Mouse (Mus musculus) embryonic fibroblast, embryonic 13.5 days (primary cell): ENCODE results near the gene Banp. TPM values are rescaled to one million over a fixed set of nuclear protein-coding genes. Genes with fewer than 3 reads are reported as not detected.

ENCODE experiments used
- H3K27ac ChIP-seq: 2 replicates; pipeline ENCODE4 v1.5.1; 2012; ENCODE audit warnings: low read length, control low read depth, inconsistent platforms; ENCODE audit not compliant: insufficient read depth
- H3K4me1 ChIP-seq: 2 replicates; pipeline ENCODE4 v1.6.1; 2011; ENCODE audit warnings: low read length; ENCODE audit not compliant: control insufficient read depth, insufficient read depth
- H3K4me3 ChIP-seq: 2 replicates; pipeline ENCODE4 v1.5.1; 2011; ENCODE audit warnings: mild to moderate bottlenecking, control low read depth, low read length; ENCODE audit not compliant: insufficient read depth
- CTCF ChIP-seq: IDR thresholded peaks from 2 replicates; pipeline ENCODE4 v1.5.1; 2011; ENCODE audit warnings: mild to moderate bottlenecking, control low read depth, low read length, moderate library complexity, borderline replicate concordance; ENCODE audit not compliant: insufficient read depth
- POLR2A ChIP-seq: IDR thresholded peaks from 2 replicates; pipeline ENCODE4 v1.6.1; 2011; ENCODE audit warnings: low read depth, mild to moderate bottlenecking, control low read depth, low read length, moderate library complexity
- polyA plus RNA-seq: library from polyadenylated mRNA; stranded (reverse); fragments of >200 nt; gene quantifications from 2 replicates; pipeline ENCODE4 v1.2.4, GENCODE M21; 2011; ENCODE audit warnings: low read depth; ENCODE audit not compliant: missing spikeins, insufficient read length

The Banp gene
- polyA plus RNA-seq, 1 experiment, result 38.9 TPM

- Histone ChIP-seq H3K27ac (no peak overlapping the region), H3K4me3 (no peak overlapping the region), H3K4me1 (0 out of 2 replicates have a peak, but pooled peaks cover 7% of the 10 kb centered on the region)
- TF ChIP-seq POLR2A, result no peak
- TF ChIP-seq CTCF, result no peak
These were observed 45.6 kb downstream of the Banp start for GRCm38 (mm10) chr8:121995112-121995511.

- Histone ChIP-seq H3K4me1 (peaks cover 4% of the 10 kb centered on the region; the same call in 1 of the 2 replicates), H3K27ac (no peak overlapping the region), H3K4me3 (no peak overlapping the region)
- no peak for TF ChIP-seq POLR2A
- no peak for TF ChIP-seq CTCF
These were observed 46.3 kb downstream of the Banp start for GRCm38 (mm10) chr8:121995895-121996294.

- H3K4me1 ChIP-seq, result peaks cover 4% of the 10 kb centered on the region; the same call in 1 of the 2 replicates
- no peak overlapping the region for H3K27ac ChIP-seq
- TF ChIP-seq POLR2A (no peak), CTCF (no peak)
- no peak overlapping the region for H3K4me3 ChIP-seq
These were observed 49.1 kb downstream of the Banp start for GRCm38 (mm10) chr8:121998631-121999030.

GRCm38 (mm10) chr8:121999211-121999610 lies 49.7 kb downstream of the Banp start:
- H3K4me3 ChIP-seq, result no peak overlapping the region
- TF ChIP-seq CTCF, result no peak
- TF ChIP-seq POLR2A, result no peak
- peaks cover 4% of the 10 kb centered on the region; the same call in 1 of the 2 replicates for H3K4me1 ChIP-seq
- no peak overlapping the region for H3K27ac ChIP-seq

DNA sequence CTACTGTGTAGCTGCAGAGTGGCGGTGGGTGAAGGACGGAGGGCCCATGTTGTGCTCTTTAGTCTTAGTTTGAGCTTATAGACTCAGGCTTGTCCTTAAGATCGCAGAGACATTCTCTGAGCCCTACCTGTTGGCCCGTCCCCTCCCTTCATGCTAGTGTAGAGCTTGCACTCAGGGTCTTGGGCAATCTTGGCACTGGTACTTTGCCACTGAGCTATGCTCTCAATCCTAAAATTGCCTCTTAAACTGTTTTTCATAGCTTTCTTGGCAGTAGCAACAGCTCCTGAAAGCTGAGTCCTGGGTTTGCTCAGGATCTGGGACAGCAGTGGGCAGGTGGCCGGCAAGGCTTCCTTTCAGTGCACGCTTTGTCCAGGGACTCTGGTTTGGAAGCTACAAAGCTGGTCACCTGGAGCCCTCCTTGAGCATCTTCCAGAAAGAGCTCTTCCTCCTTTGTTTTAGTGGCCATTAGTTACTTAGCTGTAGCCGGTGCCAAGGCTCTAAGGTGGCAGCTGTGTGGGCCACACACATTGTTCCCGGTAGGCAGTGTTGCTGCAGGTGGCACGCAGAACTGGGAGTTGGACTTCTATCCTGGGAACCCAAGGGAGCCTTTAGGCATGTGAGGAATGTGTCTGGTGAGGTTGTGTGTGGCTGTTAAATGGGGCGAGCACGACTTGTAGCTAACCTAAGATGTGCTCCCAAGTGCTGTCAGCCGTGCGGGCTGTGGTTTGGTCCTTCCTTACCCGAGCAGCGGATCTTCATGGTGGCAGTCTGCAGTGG lies 52.0 kb downstream of the Banp start:
- no peak overlapping the region for H3K27ac ChIP-seq
- H3K4me3 ChIP-seq, result no peak overlapping the region
- H3K4me1 ChIP-seq, result no peaks in the 10 kb centered on the region; the same call in 1 of the 2 replicates
- TF ChIP-seq POLR2A (no peak), CTCF (no peak)

GRCm38 (mm10) chr8:122003646-122004045 lies 54.1 kb downstream of the Banp start:
- Histone ChIP-seq H3K4me1 (no peaks in the 10 kb centered on the region; the same call in 1 of the 2 replicates), H3K27ac (no peak overlapping the region), H3K4me3 (no peak overlapping the region)
- TF ChIP-seq POLR2A (no peak), CTCF (no peak)

- Histone ChIP-seq H3K4me3 (no peak overlapping the region), H3K4me1 (no peaks in the 10 kb centered on the region; the same call in 1 of the 2 replicates), H3K27ac (no peak overlapping the region)
- TF ChIP-seq CTCF (no peak), POLR2A (no peak)
These were observed 54.6 kb downstream of the Banp start for GRCm38 (mm10) chr8:122004131-122004530.

GRCm38 (mm10) chr8:122005422-122006204 lies 56.1 kb downstream of the Banp start:
- no peak overlapping the region for H3K4me3 ChIP-seq
- H3K27ac ChIP-seq, result no peak overlapping the region
- peaks cover 3% of the 10 kb centered on the region; the same call in 1 of the 2 replicates for H3K4me1 ChIP-seq
- TF ChIP-seq POLR2A (no peak), CTCF (no peak)

DNA sequence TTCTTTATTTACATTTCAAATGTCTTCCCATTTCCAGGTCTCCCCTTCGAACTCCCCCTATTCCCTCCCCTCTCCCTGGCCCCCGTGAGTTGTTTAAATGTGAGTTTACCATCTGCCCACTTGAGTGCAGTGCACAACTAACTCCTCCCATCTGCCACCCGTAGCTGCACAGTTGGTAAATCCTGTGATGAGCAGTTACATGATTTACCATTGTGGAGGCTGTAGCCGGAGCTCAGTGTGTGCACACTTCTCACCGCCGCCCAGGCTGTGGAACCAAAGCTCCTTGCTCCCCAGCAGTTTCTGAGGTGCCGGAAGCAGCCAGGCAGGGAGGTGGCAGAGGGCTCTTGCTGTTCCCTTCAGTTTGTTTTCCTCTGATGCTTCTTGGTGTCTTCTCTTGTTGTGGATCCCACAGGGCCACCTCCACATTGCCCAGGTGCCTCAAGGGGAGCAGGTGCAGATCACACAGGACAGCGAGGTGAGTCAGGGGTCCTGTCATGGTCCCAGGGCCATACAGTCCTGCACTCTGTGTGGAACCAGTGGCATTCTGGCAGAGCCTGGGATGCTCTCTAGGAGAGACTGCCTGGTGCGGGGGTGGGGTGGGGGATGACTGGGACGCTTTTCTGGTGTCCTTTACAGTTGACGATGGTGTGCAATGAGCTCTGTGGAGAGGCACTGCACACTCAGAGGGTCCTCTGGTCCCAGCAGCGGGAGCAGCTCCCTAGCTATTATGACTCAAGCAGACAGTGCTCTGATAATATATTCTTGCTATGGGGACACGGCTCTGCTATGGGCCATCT lies 57.3 kb downstream of the Banp start:
- H3K27ac ChIP-seq, result no peak overlapping the region
- no peak for TF ChIP-seq POLR2A
- no peak for TF ChIP-seq CTCF
- peaks cover 8% of the 10 kb centered on the region; the same call in 1 of the 2 replicates for H3K4me1 ChIP-seq
- H3K4me3 ChIP-seq, result no peak overlapping the region

DNA sequence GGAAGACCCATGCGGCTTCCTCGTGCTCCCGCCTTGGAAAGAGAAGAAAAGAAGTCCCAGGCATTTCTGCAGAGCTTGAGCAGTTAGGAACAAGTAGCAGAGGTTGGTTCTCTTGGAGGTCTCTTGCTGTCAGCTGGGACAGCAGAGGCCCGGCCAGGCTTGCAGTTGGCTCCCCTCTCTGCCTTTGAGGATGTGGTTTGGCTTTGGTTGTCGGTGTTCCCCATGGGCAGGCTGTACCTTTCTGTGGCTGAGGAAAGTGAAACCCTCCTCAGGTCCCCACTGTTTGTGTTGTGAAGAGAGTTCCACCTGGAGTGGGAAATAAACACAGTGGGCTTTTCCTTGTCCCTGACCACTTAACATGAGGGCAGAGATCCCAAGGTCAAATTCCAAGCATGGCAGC lies 58.8 kb downstream of the Banp start:
- no peak overlapping the region for H3K27ac ChIP-seq
- no peak overlapping the region for H3K4me3 ChIP-seq
- peaks cover 10% of the 10 kb centered on the region; the same call in 1 of the 2 replicates for H3K4me1 ChIP-seq
- TF ChIP-seq CTCF (no peak), POLR2A (no peak)
